Mouse (Mus musculus) thymus, adult 2 months (tissue): ENCODE data around the gene Pls1. TPM values are rescaled to one million over a fixed set of nuclear protein-coding genes. Genes with fewer than 3 reads are reported as not detected.

Experiments
- DNase-seq: peaks from one replicate; pipeline ENCODE4 v3.0.0; 2021
- H3K27ac ChIP-seq: fragments of 200-500 bp; 2 replicates; pipeline ENCODE4 v1.5.1; 2012; ENCODE audit warnings: low read length, control low read depth; ENCODE audit not compliant: control insufficient read depth, insufficient read depth
- H3K27me3 ChIP-seq: fragments of 200-500 bp; 2 replicates; pipeline ENCODE4 v1.6.1; 2012; ENCODE audit warnings: mild to moderate bottlenecking, low read length, moderate library complexity, mixed read lengths; ENCODE audit not compliant: control insufficient read depth, insufficient read depth
- H3K36me3 ChIP-seq: fragments of 200-500 bp; 2 replicates; pipeline ENCODE4 v1.6.1; 2012; ENCODE audit warnings: mild to moderate bottlenecking, low read length, moderate library complexity; ENCODE audit not compliant: control insufficient read depth, insufficient read depth
- H3K4me1 ChIP-seq: fragments of 200-500 bp; replicated peaks from 2 replicates; pipeline ENCODE4 v1.6.1; 2012; ENCODE audit warnings: low read length; ENCODE audit not compliant: control insufficient read depth, insufficient read depth
- H3K4me3 ChIP-seq: fragments of 200-500 bp; 2 replicates; pipeline ENCODE4 v1.5.1; 2012; ENCODE audit warnings: mild to moderate bottlenecking, low read length, control low read depth, moderate library complexity; ENCODE audit not compliant: control insufficient read depth, insufficient read depth
- CTCF ChIP-seq: fragments of 200-500 bp; IDR thresholded peaks from 2 replicates; pipeline ENCODE4 v1.5.1; 2012; ENCODE audit warnings: mild to moderate bottlenecking, control low read depth, low read length, moderate library complexity, borderline replicate concordance; ENCODE audit not compliant: control insufficient read depth, poor library complexity, insufficient read depth; ENCODE audit errors: extremely low read depth
- POLR2A ChIP-seq: fragments of 200-500 bp; IDR thresholded peaks from 2 replicates; pipeline ENCODE4 v1.6.1; 2012; ENCODE audit warnings: mild to moderate bottlenecking, low read length, control low read depth, moderate library complexity; ENCODE audit not compliant: control insufficient read depth, poor library complexity, insufficient read depth; ENCODE audit errors: extremely low read depth
- WGBS: fragments of 180-500 bp; shearing (Covaris S2); methylation state at CpG from one replicate; pipeline ENCODE4 v1.1.7; 2018; 5-methylcytosine and 5-hydroxymethylcytosine counted together
- polyA plus RNA-seq: library from polyadenylated mRNA; depleted of rRNA; stranded (reverse); fragments of >200 nt; gene quantifications from 2 replicates; pipeline ENCODE4 v1.2.3, GENCODE M21; 2012; rRNA removed

The Pls1 gene
- polyA plus RNA-seq: 1.1 and 1.3 TPM in 2 replicates

- H3K4me1 ChIP-seq: peaks cover 3% of the 10 kb centered on the region; the same call in 1 of the 2 replicates
- peaks cover 9% of the 10 kb centered on the region; the same call in 1 of the 2 replicates for H3K27me3 ChIP-seq
- H3K27ac ChIP-seq: no peak within 1 kb of the TSS
- WGBS: 2% methylated on average over 46 of the region's 46 CpGs
- no peaks in the 10 kb centered on the region for H3K36me3 ChIP-seq
- TF ChIP-seq CTCF (no peak), POLR2A (0 out of 2 replicates have a peak, but pooled peaks have one; percentile 10)
- peak; percentile 82 for DNase-seq
- peak within 1 kb of the TSS; percentile 39 for H3K4me3 ChIP-seq
These were observed at the start of gene Pls1 for GRCm38 (mm10) chr9:95844825-95845460. TSS of gene Pls1 (minus strand) at chr9:95845311.

- Histone ChIP-seq H3K27ac (no peak overlapping the region), H3K36me3 (peaks cover 14% of the 10 kb centered on the region), H3K4me1 (no peaks in the 10 kb centered on the region), H3K4me3 (no peak overlapping the region), H3K27me3 (no peaks in the 10 kb centered on the region)
- no peak for DNase-seq
- TF ChIP-seq CTCF (no peak), POLR2A (no peak)
- WGBS: 93% methylated on average over 2 of the region's 2 CpGs
These were observed 37.6 kb upstream of the Pls1 start for GRCm38 (mm10) chr9:95882751-95883150.

- Histone ChIP-seq H3K4me3 (no peak overlapping the region), H3K27ac (no peak overlapping the region), H3K4me1 (no peaks in the 10 kb centered on the region), H3K27me3 (no peaks in the 10 kb centered on the region), H3K36me3 (peaks cover 9% of the 10 kb centered on the region; the same call in 1 of the 2 replicates)
- 88% methylated on average over 5 of the region's 5 CpGs for WGBS
- DNase-seq: no peak
- TF ChIP-seq POLR2A (no peak), CTCF (no peak)
These were observed 33.1 kb upstream of the Pls1 start for GRCm38 (mm10) chr9:95878246-95878645.

- Histone ChIP-seq H3K27me3 (no peaks in the 10 kb centered on the region), H3K4me1 (peaks cover 4% of the 10 kb centered on the region; the same call in 1 of the 2 replicates), H3K36me3 (no peaks in the 10 kb centered on the region), H3K27ac (no peak overlapping the region), H3K4me3 (peak overlapping the region; percentile 73)
- TF ChIP-seq POLR2A: no peak
- no peak for TF ChIP-seq CTCF
- peak; percentile 31 for DNase-seq
- WGBS: 0% methylated on average over 31 of the region's 31 CpGs
These were observed 13.0 kb upstream of the Pls1 start for GRCm38 (mm10) chr9:95858027-95858570.

- peak; percentile 95 for DNase-seq
- Histone ChIP-seq H3K36me3 (no peaks in the 10 kb centered on the region), H3K4me3 (peak within 1 kb of the TSS; percentile 73), H3K27ac (no peak within 1 kb of the TSS), H3K27me3 (no peaks in the 10 kb centered on the region), H3K4me1 (peaks cover 4% of the 10 kb centered on the region; the same call in 1 of the 2 replicates)
- under 1% methylated on average over 69 of the region's 69 CpGs for WGBS
- peak; percentile 65; the same call in 1 of the 2 replicates for TF ChIP-seq POLR2A
- no peak; the same call in 1 of the 2 replicates for TF ChIP-seq CTCF
These were observed 12.4 kb upstream of the Pls1 start, which contains the start of gene Atr for GRCm38 (mm10) chr9:95857414-95858026. TSS of gene Atr (plus strand) at chr9:95857597.

GRCm38 (mm10) chr9:95856004-95856403 is 10.9 kb upstream of the Pls1 start:
- DNase-seq: no peak
- peaks cover 4% of the 10 kb centered on the region; the same call in 1 of the 2 replicates for H3K4me1 ChIP-seq
- no peak overlapping the region for H3K4me3 ChIP-seq
- no peaks in the 10 kb centered on the region for H3K36me3 ChIP-seq
- no peak overlapping the region for H3K27ac ChIP-seq
- no peak for TF ChIP-seq CTCF
- no peaks in the 10 kb centered on the region for H3K27me3 ChIP-seq
- 92% methylated on average over 4 of the region's 4 CpGs for WGBS

- no peak for DNase-seq
- H3K27me3 ChIP-seq: no peaks in the 10 kb centered on the region
- no peaks in the 10 kb centered on the region for H3K36me3 ChIP-seq
- no peak overlapping the region for H3K27ac ChIP-seq
- no peak overlapping the region for H3K4me3 ChIP-seq
- peaks cover 4% of the 10 kb centered on the region; the same call in 1 of the 2 replicates for H3K4me1 ChIP-seq
- TF ChIP-seq POLR2A (no peak), CTCF (no peak)
- 98% methylated on average over 2 of the region's 2 CpGs for WGBS
These were observed 9.8 kb upstream of the Pls1 start for GRCm38 (mm10) chr9:95854891-95855290.
